8 mouse cellular contexts compared by ENCODE assay signal in the genomic region with DNA sequence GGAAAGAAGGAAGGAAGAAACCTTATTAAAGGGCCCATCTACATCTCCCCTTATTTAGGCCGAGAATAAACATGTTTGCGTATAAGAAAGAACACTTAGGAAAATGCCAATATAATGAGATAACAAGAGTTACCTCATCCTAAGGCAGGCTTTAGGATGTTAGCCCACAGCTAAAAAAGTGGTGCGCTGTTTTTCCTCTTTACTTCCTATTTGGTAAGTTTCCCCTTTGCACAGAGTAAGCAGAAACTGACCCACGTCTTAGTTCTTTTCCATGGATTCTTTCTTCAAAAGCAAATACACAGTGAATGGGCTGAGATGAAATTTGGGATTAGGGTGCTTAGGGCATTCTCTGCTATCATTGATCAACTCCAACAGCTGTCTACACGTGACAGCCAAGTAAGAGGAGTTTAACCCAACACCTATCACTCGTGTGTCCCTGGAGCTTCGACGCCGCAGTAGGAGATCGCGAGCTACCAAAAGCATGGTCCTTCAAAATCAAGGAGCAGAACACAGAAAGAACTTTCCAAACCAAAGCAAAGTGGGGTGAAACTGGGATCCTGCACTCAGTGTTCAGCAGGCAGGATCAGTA. TPM values are rescaled to one million over a fixed set of nuclear protein-coding genes. Genes with fewer than 3 reads are reported as not detected.
DNase-seq lines count a peak whose midpoint lies in the region; ATAC-seq and TF ChIP-seq lines count a peak whose summit lies in the region.

No protein-coding gene starts in this region.

- no peak for TF ChIP-seq CTCF in lung, adult 2 months (IDR thresholded peaks at IDR 0.05; ENCODE audit: insufficient read depth, low read length)

- peak overlapping the region; percentile 88 for H3K4me2 ChIP-seq in embryonic facial prominence, embryonic 14.5 days (ENCODE audit: low read depth, low read length)
- peak overlapping the region; percentile 91 for H3K4me2 ChIP-seq in intestine, embryonic 15.5 days (replicated peaks)
- H3K4me2 ChIP-seq in myocyte (ENCODE audit: low read depth): peak overlapping the region; percentile 89

- H3K27ac ChIP-seq in embryonic facial prominence, embryonic 14.5 days (replicated peaks; ENCODE audit: low read depth, low read length): no peak overlapping the region
- H3K27ac ChIP-seq in intestine, embryonic 15.5 days: peak overlapping the region; percentile 48

- peaks cover 5% of the 10 kb centered on the region for H3K4me1 ChIP-seq in lung, adult 2 months (ENCODE audit: control insufficient read depth, insufficient read depth, low read length)
- peaks cover 5% of the 10 kb centered on the region; the same call in 1 of the 2 replicates for H3K4me1 ChIP-seq in embryonic facial prominence, embryonic 14.5 days (ENCODE audit: control insufficient read depth, insufficient read depth, low read length)
- peaks cover 7% of the 10 kb centered on the region; the same call in 1 of the 2 replicates for H3K4me1 ChIP-seq in intestine, embryonic 15.5 days (replicated peaks)

- no peaks in the 10 kb centered on the region for H3K36me3 ChIP-seq in embryonic facial prominence, embryonic 14.5 days (ENCODE audit: control insufficient read depth, insufficient read depth, low read length)
- no peaks in the 10 kb centered on the region for H3K36me3 ChIP-seq in intestine, embryonic 15.5 days
- H3K36me3 ChIP-seq in myocyte (ENCODE audit: control insufficient read depth, insufficient read depth): no peaks in the 10 kb centered on the region

- no peak for DNase-seq in lung, adult 2 months
- no peak for DNase-seq in lung, postnatal 14 days
- DNase-seq in embryonic facial prominence, embryonic 14.5 days (ENCODE audit: low spot score): no peak
- DNase-seq in cerebellum, postnatal 14 days: no peak
- DNase-seq in cerebellum, adult 9-10 months: no peak
- no peak for DNase-seq in left cerebral cortex, adult 18-20 months (ENCODE audit: low spot score in 2 of 2)

- no peaks in the 10 kb centered on the region for H3K9me3 ChIP-seq in embryonic facial prominence, embryonic 14.5 days (ENCODE audit: control insufficient read depth, low read length)
- no peaks in the 10 kb centered on the region for H3K9me3 ChIP-seq in intestine, embryonic 15.5 days

- WGBS in lung, adult 2 months: 20% methylated on average over 11 of the region's 11 CpGs
- 33% methylated on average over 11 of the region's 11 CpGs for whole genome bisulfite sequencing in embryonic facial prominence, embryonic 14.5 days
- WGBS in intestine, embryonic 15.5 days: 30% methylated on average over 11 of the region's 11 CpGs

- no peaks in the 10 kb centered on the region for H3K27me3 ChIP-seq in embryonic facial prominence, embryonic 14.5 days (replicated peaks; ENCODE audit: control insufficient read depth, insufficient read depth, low read length)
- H3K27me3 ChIP-seq in intestine, embryonic 15.5 days (replicated peaks): no peaks in the 10 kb centered on the region
- H3K27me3 ChIP-seq in myocyte (ENCODE audit: control insufficient read depth, insufficient read depth, insufficient read length): no peaks in the 10 kb centered on the region

- ATAC-seq in embryonic facial prominence, embryonic 14.5 days (ENCODE audit: low read depth): peak; percentile 7; the same call in 1 of the 2 replicates
- ATAC-seq in intestine, embryonic 15.5 days: 0 out of 2 replicates have a peak, but pooled peaks have one; percentile 21

- no peak overlapping the region for H3ac ChIP-seq in myocyte (ENCODE audit: control insufficient read depth, insufficient read length)

- H3K79me2 ChIP-seq in myocyte (ENCODE audit: control insufficient read depth, insufficient read depth): no peaks in the 10 kb centered on the region

- H3K4me3 ChIP-seq in lung, adult 2 months (replicated peaks; ENCODE audit: extremely low read depth, low read depth, low read length): peak overlapping the region; percentile 81
- peak overlapping the region; percentile 50 for H3K4me3 ChIP-seq in embryonic facial prominence, embryonic 14.5 days (ENCODE audit: low read depth, low read length)
- H3K4me3 ChIP-seq in intestine, embryonic 15.5 days (replicated peaks): peak overlapping the region; percentile 49
- H3K4me3 ChIP-seq in myocyte: peak overlapping the region; percentile 25

- H3K9ac ChIP-seq in embryonic facial prominence, embryonic 14.5 days (ENCODE audit: low read depth, low read length): peak overlapping the region; percentile 61
- H3K9ac ChIP-seq in intestine, embryonic 15.5 days: peak overlapping the region; percentile 29

- no peak for TF ChIP-seq POLR2A in lung, adult 2 months (IDR thresholded peaks at IDR 0.05; ENCODE audit: borderline replicate concordance, extremely low read depth, low read depth, low read length)
- TF ChIP-seq POLR2A in myocyte (IDR thresholded peaks at IDR 0.05; ENCODE audit: insufficient read length, low read depth): no peak

TF ChIP-seq in myocyte, 11 proteins besides CTCF, POLR2A, EP300 and RAD21:
- no peak for TF ChIP-seq USF1 (IDR thresholded peaks at IDR 0.05; ENCODE audit: low read depth)
- TF ChIP-seq POLR2AphosphoS2 (IDR thresholded peaks at IDR 0.05; ENCODE audit: insufficient read length, low read depth): no peak
- no peak for TF ChIP-seq CEBPB (IDR thresholded peaks at IDR 0.05; ENCODE audit: insufficient read depth, poor library complexity, severe bottlenecking)
- TF ChIP-seq MAX (IDR thresholded peaks at IDR 0.05; ENCODE audit: low read depth): no peak
- TF ChIP-seq TCF3 (IDR thresholded peaks at IDR 0.05; ENCODE audit: insufficient read length, low read depth): no peak
- TF ChIP-seq MYOD1 (IDR thresholded peaks at IDR 0.05; ENCODE audit: control insufficient read depth in 1 of 3, insufficient read length in 2 of 3, low read depth in 2 of 3): no peak
- no peak for TF ChIP-seq REST (IDR thresholded peaks at IDR 0.05; ENCODE audit: insufficient read depth, insufficient read length)
- TF ChIP-seq E2F4 (IDR thresholded peaks at IDR 0.05; ENCODE audit: insufficient read depth): no peak
- no peak for TF ChIP-seq TCF12 (IDR thresholded peaks at IDR 0.05; ENCODE audit: insufficient read depth, poor library complexity, severe bottlenecking)
TF ChIP-seq in myocyte: peak in this region for 0.

RNA-seq across cellular contexts. Expression of a gene that starts 7.6 kb away (rescaled TPM):
- polyA plus RNA-seq in lung, adult 2 months (2012; rRNA removed): 58.8 and 70.4 TPM in 2 replicates
- 31.5 and 31.8 TPM in 2 replicates for polyA plus RNA-seq in embryonic facial prominence, embryonic 14.5 days (2014; fragmentation: Nextera tagmentation; extraction: Ambion mirVana)
- polyA plus RNA-seq in intestine, embryonic 15.5 days (2015; fragmentation: Nextera tagmentation; extraction: Ambion mirVana): 20.3 and 21.4 TPM in 2 replicates
- polyA plus RNA-seq in myocyte (2012; fragmentation: generic; extraction: Trizol): 11.6 TPM
- total RNA-seq in left cerebral cortex, adult 18-20 months (2021): 10 to 100 TPM; 58.4 TPM

Comparison
In these comparisons a context has a peak if more than half of its experiments do, and no peak if none do; other contexts are left out.
1. H3K4me3 ChIP-seq: peak in every context shown above with its lines; median percentile 81 in lung, adult 2 months; 50 in embryonic facial prominence, embryonic 14.5 days; 49 in intestine, embryonic 15.5 days; 25 in myocyte.